Mouse (Mus musculus): Measurements from ENCODE around the gene Adarb2.

DNA sequence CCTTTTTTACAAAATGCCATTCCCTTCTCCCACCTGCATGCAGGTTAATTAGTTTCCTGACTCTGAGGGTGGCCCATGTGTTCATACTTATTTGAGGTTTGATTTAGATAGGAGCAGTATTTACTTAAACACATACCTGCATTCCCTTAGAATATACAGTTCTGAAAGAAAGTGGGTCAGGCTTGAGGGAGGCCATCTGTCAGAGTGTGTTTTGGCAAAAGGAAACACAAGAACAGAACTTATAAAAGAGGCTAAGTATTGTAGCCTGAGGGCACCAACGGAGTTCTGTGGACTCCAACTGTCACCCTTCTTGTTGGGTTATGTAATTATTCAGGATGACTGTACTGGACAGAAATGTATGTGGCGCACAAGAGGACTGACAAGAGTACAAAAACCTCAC, 349.6 kb downstream of the Adarb2 start:
- TF ChIP-seq POLR2A (IDR thresholded peaks at IDR 0.05; ENCODE audit: low read depth, low read length) (no peak), CTCF (conservative IDR thresholded peaks at IDR 0.05; ENCODE audit: insufficient read depth, insufficient read length, low read depth, low read length) (no peak)
